Mouse (Mus musculus): ENCODE results near the gene Pkig. TPM values are rescaled to one million over a fixed set of nuclear protein-coding genes. Genes with fewer than 3 reads are reported as not detected.

The Pkig gene
- total and polyA plus RNA-seq, 2 experiments from 2014 or later, result 90.5 to 161 TPM

GRCm38 (mm10) chr2:163719616-163720015 lies 61.4 kb downstream of the Pkig start:
- Histone ChIP-seq H3K9ac (replicated peaks; ENCODE audit: low read length, poor library complexity, severe bottlenecking) (no peak overlapping the region), H3K36me3 (ENCODE audit: insufficient read depth, low read length) (peaks cover 3% of the 10 kb centered on the region; the same call in 1 of the 2 replicates), H3K4me2 (ENCODE audit: low read depth, low read length, poor library complexity, severe bottlenecking) (no peak overlapping the region), H3K27ac (ENCODE audit: low read depth, low read length) (no peak overlapping the region), H3K4me1 (ENCODE audit: insufficient read depth, low read length) (no peaks in the 10 kb centered on the region), H3K4me3 (ENCODE audit: low read depth, low read length) (no peak overlapping the region), H3K27me3 (ENCODE audit: insufficient read depth, low read length) (no peaks in the 10 kb centered on the region), H3K9me3 (ENCODE audit: low read length) (no peaks in the 10 kb centered on the region)
- WGBS, result 36% methylated on average over 4 of the region's 4 CpGs
- peak; percentile 55 for DNase-seq (ENCODE audit: low spot score)
- ATAC-seq (ENCODE audit: low FRiP score), result no peak
- no peak for TF ChIP-seq CTCF (IDR thresholded peaks at IDR 0.05)

- H3K4me3 ChIP-seq (ENCODE audit: low read depth, low read length), result no peak overlapping the region
- no peak for TF ChIP-seq CTCF (IDR thresholded peaks at IDR 0.05)
- DNase-seq (ENCODE audit: low spot score) (peak; percentile 96), ATAC-seq (ENCODE audit: low FRiP score) (peak; percentile 55)
- H3K4me1 ChIP-seq (ENCODE audit: insufficient read depth, low read length), result no peaks in the 10 kb centered on the region
- peaks cover 12% of the 10 kb centered on the region; the same call in 1 of the 2 replicates for H3K36me3 ChIP-seq (ENCODE audit: insufficient read depth, low read length)
- no peak overlapping the region for H3K4me2 ChIP-seq (ENCODE audit: low read depth, low read length, poor library complexity, severe bottlenecking)
- H3K9ac ChIP-seq (replicated peaks; ENCODE audit: low read length, poor library complexity, severe bottlenecking), result peak overlapping the region; percentile 33; the same call in 1 of the 2 replicates
- H3K27me3 ChIP-seq (ENCODE audit: insufficient read depth, low read length), result no peaks in the 10 kb centered on the region
- 50% methylated on average over 7 of the region's 7 CpGs for WGBS
- H3K27ac ChIP-seq (ENCODE audit: low read depth, low read length), result no peak overlapping the region
- H3K9me3 ChIP-seq (ENCODE audit: low read length), result no peaks in the 10 kb centered on the region
These were observed 64.4 kb downstream of the Pkig start for GRCm38 (mm10) chr2:163722550-163722949.

- H3K36me3 ChIP-seq (ENCODE audit: insufficient read depth, low read length), result peaks cover 16% of the 10 kb centered on the region
- H3K27me3 ChIP-seq (ENCODE audit: insufficient read depth, low read length), result no peaks in the 10 kb centered on the region
- no peak overlapping the region for H3K4me3 ChIP-seq (ENCODE audit: low read depth, low read length)
- no peak for TF ChIP-seq CTCF (IDR thresholded peaks at IDR 0.05)
- no peak for ATAC-seq (ENCODE audit: low FRiP score)
- 71% methylated on average over 5 of the region's 5 CpGs for WGBS
- no peaks in the 10 kb centered on the region for H3K4me1 ChIP-seq (ENCODE audit: insufficient read depth, low read length)
- peak; percentile 60 for DNase-seq (ENCODE audit: low spot score)
- no peak overlapping the region for H3K4me2 ChIP-seq (ENCODE audit: low read depth, low read length, poor library complexity, severe bottlenecking)
- H3K9ac ChIP-seq (replicated peaks; ENCODE audit: low read length, poor library complexity, severe bottlenecking), result no peak overlapping the region
- no peak overlapping the region for H3K27ac ChIP-seq (ENCODE audit: low read depth, low read length)
- H3K9me3 ChIP-seq (ENCODE audit: low read length), result no peaks in the 10 kb centered on the region
These were observed 68.7 kb downstream of the Pkig start for GRCm38 (mm10) chr2:163726766-163727393.

- 94% methylated on average over 4 of the region's 4 CpGs for WGBS
- H3K27me3 ChIP-seq (ENCODE audit: insufficient read depth, low read length), result no peaks in the 10 kb centered on the region
- DNase-seq (ENCODE audit: low spot score), result no peak
- H3K4me3 ChIP-seq (ENCODE audit: low read depth, low read length), result no peak overlapping the region
- H3K9me3 ChIP-seq (ENCODE audit: low read length), result no peaks in the 10 kb centered on the region
- no peak for ATAC-seq (ENCODE audit: low FRiP score)
- TF ChIP-seq CTCF (IDR thresholded peaks at IDR 0.05), result no peak
- H3K4me2 ChIP-seq (ENCODE audit: low read depth, low read length, poor library complexity, severe bottlenecking), result no peak overlapping the region
- no peak overlapping the region for H3K9ac ChIP-seq (replicated peaks; ENCODE audit: low read length, poor library complexity, severe bottlenecking)
- peaks cover 19% of the 10 kb centered on the region for H3K36me3 ChIP-seq (ENCODE audit: insufficient read depth, low read length)
- no peaks in the 10 kb centered on the region for H3K4me1 ChIP-seq (ENCODE audit: insufficient read depth, low read length)
- no peak overlapping the region for H3K27ac ChIP-seq (ENCODE audit: low read depth, low read length)
These were observed 70.1 kb downstream of the Pkig start for GRCm38 (mm10) chr2:163728300-163728699.

GRCm38 (mm10) chr2:163732021-163732420 lies 73.8 kb downstream of the Pkig start:
- Histone ChIP-seq H3K4me3 (ENCODE audit: low read depth, low read length) (no peak overlapping the region), H3K27me3 (ENCODE audit: insufficient read depth, low read length) (no peaks in the 10 kb centered on the region), H3K36me3 (ENCODE audit: insufficient read depth, low read length) (peaks cover 15% of the 10 kb centered on the region), H3K27ac (ENCODE audit: low read depth, low read length) (no peak overlapping the region), H3K4me2 (ENCODE audit: low read depth, low read length, poor library complexity, severe bottlenecking) (no peak overlapping the region), H3K9ac (replicated peaks; ENCODE audit: low read length, poor library complexity, severe bottlenecking) (no peak overlapping the region), H3K9me3 (ENCODE audit: low read length) (no peaks in the 10 kb centered on the region), H3K4me1 (ENCODE audit: insufficient read depth, low read length) (no peaks in the 10 kb centered on the region)
- no peak for ATAC-seq (ENCODE audit: low FRiP score)
- TF ChIP-seq CTCF (IDR thresholded peaks at IDR 0.05), result no peak
- 89% methylated on average over 11 of the region's 11 CpGs for WGBS
- no peak for DNase-seq (ENCODE audit: low spot score)

GRCm38 (mm10) chr2:163735163-163735562 lies 77.0 kb downstream of the Pkig start:
- Histone ChIP-seq H3K27me3 (ENCODE audit: insufficient read depth, low read length) (no peaks in the 10 kb centered on the region), H3K4me2 (ENCODE audit: low read depth, low read length, poor library complexity, severe bottlenecking) (no peak overlapping the region), H3K4me1 (ENCODE audit: insufficient read depth, low read length) (no peaks in the 10 kb centered on the region), H3K9ac (replicated peaks; ENCODE audit: low read length, poor library complexity, severe bottlenecking) (no peak overlapping the region), H3K4me3 (ENCODE audit: low read depth, low read length) (no peak overlapping the region), H3K36me3 (ENCODE audit: insufficient read depth, low read length) (peaks cover 10% of the 10 kb centered on the region), H3K9me3 (ENCODE audit: low read length) (no peaks in the 10 kb centered on the region), H3K27ac (ENCODE audit: low read depth, low read length) (no peak overlapping the region)
- DNase-seq (ENCODE audit: low spot score) (no peak), ATAC-seq (ENCODE audit: low FRiP score) (no peak)
- WGBS, result 97% methylated on average over 9 of the region's 9 CpGs
- no peak for TF ChIP-seq CTCF (IDR thresholded peaks at IDR 0.05)
